Mouse (Mus musculus): Measurements from ENCODE around the gene Fcho2.

- TF ChIP-seq GATA1 (IDR thresholded peaks at IDR 0.05; ENCODE audit: low read length), result no peak
- TF ChIP-seq TAL1 (IDR thresholded peaks at IDR 0.05; ENCODE audit: low read length), result no peak
Observed at GRCm38 (mm10) chr13:98815147-98815785, at the start of gene Fcho2.

Data from erythroblast, embryonic 14.5 days (primary cell).